Mouse (Mus musculus): ENCODE data around the gene Meis1. TPM values are rescaled to one million over a fixed set of nuclear protein-coding genes. Genes with fewer than 3 reads are reported as not detected.
A peak's percentile ranks its signal among the peaks of the same experiment; 100 is the strongest.

Gene Meis1
- polyA plus RNA-seq, 1 experiment from 2014 or later: 116 TPM

DNA sequence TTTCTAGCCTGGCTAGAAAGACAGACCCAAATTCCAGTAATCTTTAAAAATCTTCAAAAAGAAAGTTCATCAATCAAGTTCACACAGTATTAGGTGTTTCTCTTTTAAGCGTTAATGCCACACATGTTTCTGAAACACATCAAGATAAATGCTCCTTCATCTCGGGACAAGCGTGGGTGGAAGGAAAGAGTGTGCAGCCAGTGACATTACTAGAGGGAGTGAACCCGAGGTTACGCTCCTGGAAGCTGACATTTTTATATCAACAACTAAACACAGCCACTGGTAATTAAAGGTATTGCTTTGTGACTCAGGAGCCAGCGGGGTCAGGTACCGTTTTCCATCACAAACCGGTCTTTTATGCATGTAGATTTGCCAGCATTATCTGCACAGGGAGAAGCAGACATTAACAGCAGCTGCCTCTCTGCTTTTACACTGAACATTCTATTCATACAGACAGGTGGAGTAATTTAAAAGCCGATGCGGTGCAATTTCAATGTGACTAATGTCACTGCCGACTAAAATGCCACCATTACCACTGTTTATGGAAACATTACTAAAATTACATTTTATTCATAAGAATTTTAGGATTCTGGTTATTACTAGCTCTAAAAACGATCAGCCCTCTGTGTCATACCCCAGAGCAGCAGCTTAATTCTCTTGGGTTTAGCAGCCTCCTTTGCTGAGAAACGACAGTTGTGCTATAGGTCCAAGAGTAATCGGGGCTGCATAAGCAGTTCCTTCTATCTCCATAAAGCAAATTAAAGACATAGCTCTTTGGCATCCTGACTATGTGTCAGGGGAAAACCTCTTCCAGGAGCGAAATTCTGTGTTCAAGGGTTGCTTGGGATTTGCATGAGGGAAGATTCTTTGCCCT, 87.5 kb downstream of the Meis1 start:
- ATAC-seq (ENCODE audit: borderline replicate concordance, extremely low read depth, low FRiP score, low TSS enrichment): no peak
- no peak overlapping the region for H3K27ac ChIP-seq
- 48% methylated on average over 15 of the region's 15 CpGs for WGBS
- H3K9ac ChIP-seq: no peak overlapping the region
- H3K4me2 ChIP-seq: no peak overlapping the region
- H3K4me1 ChIP-seq: peaks cover 7% of the 10 kb centered on the region; the same call in 1 of the 2 replicates
- H3K36me3 ChIP-seq: 0 out of 2 replicates have a peak, but pooled peaks cover 7% of the 10 kb centered on the region
- H3K9me3 ChIP-seq: no peaks in the 10 kb centered on the region
- H3K27me3 ChIP-seq: no peaks in the 10 kb centered on the region
- H3K4me3 ChIP-seq: no peak overlapping the region

DNA sequence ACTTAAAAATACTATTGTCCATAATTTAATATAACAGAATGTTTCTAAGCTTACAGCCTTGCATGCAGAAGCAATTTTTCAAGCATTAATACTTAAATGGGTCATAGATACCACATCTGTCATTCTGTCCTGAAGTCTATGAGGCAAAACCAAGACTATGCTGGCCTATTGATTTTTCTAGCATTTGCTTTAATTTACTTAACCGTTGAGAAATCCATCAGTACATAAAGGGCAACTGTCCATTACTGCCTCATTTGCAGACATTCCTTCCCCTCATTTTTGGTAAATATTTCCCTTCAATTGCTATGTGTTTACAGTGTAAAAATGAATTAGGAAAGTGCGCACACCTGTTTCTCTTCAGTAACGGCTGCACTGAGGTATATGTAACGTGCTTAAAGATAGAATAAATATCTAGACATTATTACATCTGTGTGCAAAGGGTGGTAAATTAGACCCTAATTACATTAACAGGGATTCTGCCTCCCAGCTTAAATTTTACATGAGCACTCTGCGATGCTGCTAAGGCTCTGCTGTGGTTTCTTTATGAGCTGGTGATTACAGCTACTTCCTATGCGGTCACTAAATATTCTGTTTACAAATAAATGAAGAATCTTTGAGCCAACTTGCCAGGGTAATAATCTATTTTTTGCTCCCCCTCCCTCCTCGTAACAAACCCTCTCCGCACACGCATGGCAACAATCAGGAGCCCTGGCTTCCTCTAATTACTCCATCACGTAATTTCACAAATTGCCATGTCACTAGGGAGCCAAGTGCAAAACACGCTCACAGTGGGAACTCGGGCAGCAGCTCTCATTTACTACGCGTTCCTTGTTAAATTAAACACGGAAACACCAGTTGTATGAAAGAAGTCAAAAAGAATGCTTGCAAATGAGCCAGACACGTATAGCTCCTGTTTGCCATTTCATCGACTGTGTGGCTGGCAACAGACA, 88.7 kb downstream of the Meis1 start:
- Histone ChIP-seq H3K27ac (no peak overlapping the region), H3K4me1 (peaks cover 7% of the 10 kb centered on the region; the same call in 1 of the 2 replicates), H3K9me3 (no peaks in the 10 kb centered on the region), H3K36me3 (no peaks in the 10 kb centered on the region), H3K27me3 (no peaks in the 10 kb centered on the region), H3K4me3 (no peak overlapping the region), H3K9ac (no peak overlapping the region), H3K4me2 (no peak overlapping the region)
- WGBS: 77% methylated on average over 17 of the region's 17 CpGs
- no peak for ATAC-seq (ENCODE audit: borderline replicate concordance, extremely low read depth, low FRiP score, low TSS enrichment)

- ATAC-seq (ENCODE audit: borderline replicate concordance, extremely low read depth, low FRiP score, low TSS enrichment): peak; percentile 35; the same call in 1 of the 2 replicates
- H3K36me3 ChIP-seq: no peaks in the 10 kb centered on the region
- H3K27me3 ChIP-seq: no peaks in the 10 kb centered on the region
- no peaks in the 10 kb centered on the region for H3K9me3 ChIP-seq
- WGBS: 4% methylated on average over 1 of the region's 1 CpGs
- H3K4me3 ChIP-seq: no peak overlapping the region
- peaks cover 7% of the 10 kb centered on the region; the same call in 1 of the 2 replicates for H3K4me1 ChIP-seq
- H3K4me2 ChIP-seq: no peak overlapping the region
- H3K9ac ChIP-seq: no peak overlapping the region
- H3K27ac ChIP-seq: no peak overlapping the region; the same call in 1 of the 2 replicates
Observed at GRCm38 (mm10) chr11:18927351-18927750, 91.4 kb downstream of the Meis1 start.

DNA sequence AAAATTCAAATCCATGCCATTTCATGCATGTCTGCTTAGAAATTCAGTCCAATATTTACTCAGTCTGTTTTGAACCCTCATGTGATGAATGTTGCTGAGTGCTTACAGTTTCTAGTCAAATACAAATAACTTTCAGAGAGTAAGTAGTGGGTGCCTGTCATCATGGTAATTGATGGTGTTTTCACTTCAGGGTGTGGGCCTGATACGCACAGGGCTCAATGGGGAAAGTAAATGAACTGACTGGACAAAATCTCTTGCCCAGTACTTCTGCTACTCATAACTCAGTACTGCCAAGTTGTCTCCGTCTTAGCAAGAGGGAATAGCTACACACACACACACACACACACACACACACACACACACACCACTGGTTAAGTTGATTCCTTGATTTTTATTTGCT, 92.0 kb downstream of the Meis1 start:
- peaks cover 7% of the 10 kb centered on the region; the same call in 1 of the 2 replicates for H3K4me1 ChIP-seq
- no peak overlapping the region for H3K27ac ChIP-seq
- H3K9ac ChIP-seq: no peak overlapping the region
- no peaks in the 10 kb centered on the region for H3K36me3 ChIP-seq
- no peak overlapping the region for H3K4me3 ChIP-seq
- H3K4me2 ChIP-seq: no peak overlapping the region
- no peak for ATAC-seq (ENCODE audit: borderline replicate concordance, extremely low read depth, low FRiP score, low TSS enrichment)
- H3K9me3 ChIP-seq: no peaks in the 10 kb centered on the region
- H3K27me3 ChIP-seq: no peaks in the 10 kb centered on the region
- WGBS: 32% methylated on average over 2 of the region's 2 CpGs

GRCm38 (mm10) chr11:18924583-18925334, 94.0 kb downstream of the Meis1 start:
- H3K4me2 ChIP-seq: no peak overlapping the region
- H3K9ac ChIP-seq: no peak overlapping the region
- no peak overlapping the region for H3K27ac ChIP-seq
- ATAC-seq (ENCODE audit: borderline replicate concordance, extremely low read depth, low FRiP score, low TSS enrichment): no peak
- 57% methylated on average over 2 of the region's 2 CpGs for WGBS
- no peaks in the 10 kb centered on the region for H3K27me3 ChIP-seq
- no peaks in the 10 kb centered on the region for H3K9me3 ChIP-seq
- peaks cover 7% of the 10 kb centered on the region; the same call in 1 of the 2 replicates for H3K4me1 ChIP-seq
- H3K36me3 ChIP-seq: no peaks in the 10 kb centered on the region
- H3K4me3 ChIP-seq: no peak overlapping the region

GRCm38 (mm10) chr11:18923274-18923673, 95.5 kb downstream of the Meis1 start:
- no peaks in the 10 kb centered on the region for H3K36me3 ChIP-seq
- H3K4me2 ChIP-seq: no peak overlapping the region
- no peaks in the 10 kb centered on the region for H3K9me3 ChIP-seq
- H3K4me1 ChIP-seq: peaks cover 7% of the 10 kb centered on the region; the same call in 1 of the 2 replicates
- WGBS: 72% methylated on average over 5 of the region's 5 CpGs
- no peaks in the 10 kb centered on the region for H3K27me3 ChIP-seq
- no peak overlapping the region for H3K27ac ChIP-seq
- no peak overlapping the region for H3K9ac ChIP-seq
- ATAC-seq (ENCODE audit: borderline replicate concordance, extremely low read depth, low FRiP score, low TSS enrichment): no peak
- no peak overlapping the region for H3K4me3 ChIP-seq

- no peak for ATAC-seq (ENCODE audit: borderline replicate concordance, extremely low read depth, low FRiP score, low TSS enrichment)
- H3K27ac ChIP-seq: no peak overlapping the region
- no peak overlapping the region for H3K9ac ChIP-seq
- no peaks in the 10 kb centered on the region for H3K27me3 ChIP-seq
- no peaks in the 10 kb centered on the region for H3K36me3 ChIP-seq
- 72% methylated on average over 3 of the region's 3 CpGs for WGBS
- no peaks in the 10 kb centered on the region for H3K9me3 ChIP-seq
- no peak overlapping the region for H3K4me3 ChIP-seq
- H3K4me2 ChIP-seq: no peak overlapping the region
- no peaks in the 10 kb centered on the region for H3K4me1 ChIP-seq
Observed at GRCm38 (mm10) chr11:18920651-18921050, 98.1 kb downstream of the Meis1 start.

DNA sequence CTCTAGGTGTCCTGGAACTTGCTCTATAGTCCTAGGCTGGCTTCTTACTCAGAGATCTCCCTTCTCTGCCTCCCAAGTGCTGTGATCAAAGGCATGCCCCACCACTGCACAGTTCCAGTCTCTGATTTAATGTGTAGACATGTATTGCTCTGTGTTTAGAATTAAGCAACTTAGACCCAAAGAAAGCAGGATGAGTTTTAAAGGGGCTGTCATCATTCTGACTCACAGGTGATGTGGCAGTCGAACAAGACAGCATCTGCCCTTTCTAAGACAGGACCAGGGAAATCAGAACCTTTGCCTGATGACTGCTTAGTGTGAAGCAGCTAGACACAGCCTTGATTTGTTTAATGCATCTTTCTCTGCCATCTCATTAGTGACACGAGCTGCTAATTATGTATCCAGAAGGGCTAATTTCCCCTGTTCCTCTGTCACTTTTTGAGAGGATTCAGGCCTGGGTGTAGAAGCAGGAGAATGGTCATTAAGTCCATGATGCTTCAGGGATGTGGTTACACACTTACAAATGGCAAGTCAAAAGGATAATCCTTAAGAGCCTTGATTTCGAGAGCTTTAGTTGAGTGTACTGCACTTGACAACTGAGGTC, 99.5 kb downstream of the Meis1 start:
- WGBS: 67% methylated on average over 3 of the region's 3 CpGs
- Histone ChIP-seq H3K4me1 (no peaks in the 10 kb centered on the region), H3K9me3 (no peaks in the 10 kb centered on the region), H3K4me3 (no peak overlapping the region), H3K4me2 (no peak overlapping the region), H3K27ac (no peak overlapping the region), H3K27me3 (no peaks in the 10 kb centered on the region), H3K9ac (no peak overlapping the region), H3K36me3 (no peaks in the 10 kb centered on the region)
- no peak for ATAC-seq (ENCODE audit: borderline replicate concordance, extremely low read depth, low FRiP score, low TSS enrichment)

DNA sequence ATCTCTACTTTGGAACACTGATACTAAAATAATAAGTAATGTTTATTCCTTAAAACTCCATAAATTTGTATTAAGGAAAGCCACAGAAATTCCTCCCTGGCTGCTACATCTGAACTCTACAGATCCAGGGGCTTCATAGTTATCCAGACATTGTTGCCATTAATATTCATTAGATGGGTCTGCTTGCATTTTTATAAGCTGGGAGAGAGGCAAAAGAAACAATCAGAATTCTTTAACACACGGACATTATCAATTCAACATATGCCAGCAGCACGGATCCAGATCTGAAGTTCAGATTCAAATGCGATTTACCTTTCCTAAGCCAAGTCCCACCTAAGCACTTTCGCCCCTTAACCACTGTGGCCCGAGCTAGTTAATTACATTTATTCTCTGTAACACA, 100.9 kb downstream of the Meis1 start:
- ATAC-seq (ENCODE audit: borderline replicate concordance, extremely low read depth, low FRiP score, low TSS enrichment): no peak
- no peaks in the 10 kb centered on the region for H3K4me1 ChIP-seq
- no peak overlapping the region for H3K9ac ChIP-seq
- no peak overlapping the region for H3K4me3 ChIP-seq
- no peaks in the 10 kb centered on the region for H3K36me3 ChIP-seq
- H3K27ac ChIP-seq: no peak overlapping the region
- no peaks in the 10 kb centered on the region for H3K9me3 ChIP-seq
- WGBS: 87% methylated on average over 5 of the region's 5 CpGs
- no peaks in the 10 kb centered on the region for H3K27me3 ChIP-seq
- no peak overlapping the region for H3K4me2 ChIP-seq

GRCm38 (mm10) chr11:18913251-18913650, 105.5 kb downstream of the Meis1 start:
- Histone ChIP-seq H3K4me1 (no peaks in the 10 kb centered on the region), H3K4me3 (no peak overlapping the region), H3K27ac (no peak overlapping the region), H3K9ac (no peak overlapping the region), H3K4me2 (no peak overlapping the region), H3K36me3 (no peaks in the 10 kb centered on the region), H3K9me3 (no peaks in the 10 kb centered on the region), H3K27me3 (no peaks in the 10 kb centered on the region)
- 53% methylated on average over 1 of the region's 1 CpGs for WGBS
- no peak for ATAC-seq (ENCODE audit: borderline replicate concordance, extremely low read depth, low FRiP score, low TSS enrichment)
